Mouse (Mus musculus): ENCODE data around the gene Vpreb1. TPM values are rescaled to one million over a fixed set of nuclear protein-coding genes. Genes with fewer than 3 reads are reported as not detected.
A peak's percentile ranks its signal among the peaks of the same experiment; 100 is the strongest.
"Not testable (repeated sequence)": the region's sequence is repeated elsewhere in the genome, so short reads cannot be mapped to it uniquely, and the experiment has no call there.

Vpreb1 gene
- polyA plus RNA-seq, 1 experiment from 2014 or later, result 6.4 TPM

GRCm38 (mm10) chr16:16892366-16892765, 21.7 kb upstream of the Vpreb1 start:
- 81% methylated on average over 7 of the region's 7 CpGs for WGBS (ENCODE audit: insufficient replicate concordance)
- no peak for ATAC-seq (ENCODE audit: insufficient read depth)
- peaks cover 64% of the 10 kb centered on the region for H3K36me3 ChIP-seq (replicated peaks)

GRCm38 (mm10) chr16:16888341-16888740, 17.7 kb upstream of the Vpreb1 start:
- Histone ChIP-seq H3K4me2 (no peak overlapping the region), H3K9ac (no peak overlapping the region), H3K4me1 (replicated peaks) (no peaks in the 10 kb centered on the region), H3K4me3 (replicated peaks) (no peak overlapping the region), H3K27ac (replicated peaks) (no peak overlapping the region), H3K36me3 (replicated peaks) (peaks cover 96% of the 10 kb centered on the region), H3K27me3 (no peaks in the 10 kb centered on the region), H3K9me3 (replicated peaks) (no peaks in the 10 kb centered on the region)
- ATAC-seq (ENCODE audit: insufficient read depth), result no peak
- 89% methylated on average over 1 of the region's 1 CpGs for WGBS (ENCODE audit: insufficient replicate concordance)

More at GRCm38 (mm10) chr16:16892366-16892765, 21.7 kb upstream of the Vpreb1 start:
- Histone ChIP-seq H3K27ac (replicated peaks) (no peak overlapping the region), H3K9me3 (replicated peaks) (no peaks in the 10 kb centered on the region), H3K27me3 (no peaks in the 10 kb centered on the region), H3K4me2 (no peak overlapping the region), H3K4me3 (replicated peaks) (no peak overlapping the region), H3K4me1 (replicated peaks) (peaks cover 15% of the 10 kb centered on the region), H3K9ac (no peak overlapping the region)

GRCm38 (mm10) chr16:16879025-16879424, 8.4 kb upstream of the Vpreb1 start:
- Histone ChIP-seq H3K9ac (no peak overlapping the region), H3K9me3 (replicated peaks) (no peaks in the 10 kb centered on the region), H3K27me3 (no peaks in the 10 kb centered on the region), H3K4me2 (no peak overlapping the region), H3K36me3 (replicated peaks) (peaks cover 86% of the 10 kb centered on the region), H3K4me1 (replicated peaks) (no peaks in the 10 kb centered on the region), H3K4me3 (replicated peaks) (no peak overlapping the region), H3K27ac (replicated peaks) (no peak overlapping the region)
- no peak for ATAC-seq (ENCODE audit: insufficient read depth)
- WGBS (ENCODE audit: insufficient replicate concordance), result 73% methylated on average over 5 of the region's 5 CpGs

- H3K4me1 ChIP-seq (replicated peaks), result peaks cover 27% of the 10 kb centered on the region
- peak overlapping the region; percentile 78 for H3K9ac ChIP-seq
- peak overlapping the region; percentile 75 for H3K4me2 ChIP-seq
- no peak for ATAC-seq (ENCODE audit: insufficient read depth)
- H3K9me3 ChIP-seq (replicated peaks), result no peaks in the 10 kb centered on the region
- H3K4me3 ChIP-seq (replicated peaks), result peak overlapping the region; percentile 77
- no peaks in the 10 kb centered on the region for H3K27me3 ChIP-seq
- 35% methylated on average over 7 of the region's 7 CpGs for WGBS (ENCODE audit: insufficient replicate concordance)
- H3K36me3 ChIP-seq (replicated peaks), result peaks cover 4% of the 10 kb centered on the region; the same call in 1 of the 2 replicates
- H3K27ac ChIP-seq (replicated peaks), result peak overlapping the region; percentile 86; the same call in 1 of the 2 replicates
These were observed 414 bp downstream of the Vpreb1 start for GRCm38 (mm10) chr16:16870241-16870616.

GRCm38 (mm10) chr16:16865696-16866561, 4.7 kb downstream of the Vpreb1 start:
- no peak overlapping the region for H3K9ac ChIP-seq
- H3K4me2 ChIP-seq, result no peak overlapping the region
- no peak for ATAC-seq (ENCODE audit: insufficient read depth)
- H3K27me3 ChIP-seq, result no peaks in the 10 kb centered on the region
- H3K4me1 ChIP-seq (replicated peaks), result 0 out of 2 replicates have a peak, but pooled peaks cover 6% of the 10 kb centered on the region
- no peaks in the 10 kb centered on the region for H3K36me3 ChIP-seq (replicated peaks)
- H3K4me3 ChIP-seq (replicated peaks), result no peak overlapping the region
- WGBS (ENCODE audit: insufficient replicate concordance), result 17% methylated on average over 5 of the region's 5 CpGs
- H3K9me3 ChIP-seq (replicated peaks), result no peaks in the 10 kb centered on the region
- 0 out of 2 replicates have a peak overlapping the region, but pooled peaks have one; percentile 29 for H3K27ac ChIP-seq (replicated peaks)

GRCm38 (mm10) chr16:16865217-16865616, 5.4 kb downstream of the Vpreb1 start:
- Histone ChIP-seq H3K4me1 (replicated peaks) (0 out of 2 replicates have a peak, but pooled peaks cover 5% of the 10 kb centered on the region), H3K27ac (replicated peaks) (no peak overlapping the region), H3K4me2 (no peak overlapping the region), H3K36me3 (replicated peaks) (no peaks in the 10 kb centered on the region), H3K4me3 (replicated peaks) (no peak overlapping the region), H3K9ac (no peak overlapping the region), H3K27me3 (no peaks in the 10 kb centered on the region), H3K9me3 (replicated peaks) (no peaks in the 10 kb centered on the region)
- ATAC-seq (ENCODE audit: insufficient read depth), result no peak; the same call in 1 of the 2 replicates

GRCm38 (mm10) chr16:16863978-16864377, 6.7 kb downstream of the Vpreb1 start, which contains the start of gene Igll1:
Gene Igll1, minus strand, starts transcription at chr16:16863985.
- H3K4me1 ChIP-seq (replicated peaks), result 0 out of 2 replicates have a peak, but pooled peaks cover 3% of the 10 kb centered on the region
- WGBS (ENCODE audit: insufficient replicate concordance), result 50% methylated on average over 2 of the region's 2 CpGs
- no peak within 1 kb of the TSS for H3K4me3 ChIP-seq (replicated peaks)
- no peaks in the 10 kb centered on the region for H3K9me3 ChIP-seq (replicated peaks)
- H3K9ac ChIP-seq, result no peak within 1 kb of the TSS
- no peaks in the 10 kb centered on the region for H3K36me3 ChIP-seq (replicated peaks)
- H3K27ac ChIP-seq (replicated peaks), result no peak within 1 kb of the TSS
- ATAC-seq (ENCODE audit: insufficient read depth), result no peak
- no peaks in the 10 kb centered on the region for H3K27me3 ChIP-seq
- no peak within 1 kb of the TSS for H3K4me2 ChIP-seq

- Histone ChIP-seq H3K27ac (replicated peaks) (no peak overlapping the region), H3K4me2 (no peak overlapping the region), H3K4me1 (replicated peaks) (0 out of 2 replicates have a peak, but pooled peaks cover 3% of the 10 kb centered on the region), H3K9ac (no peak overlapping the region), H3K27me3 (no peaks in the 10 kb centered on the region), H3K9me3 (replicated peaks) (no peaks in the 10 kb centered on the region), H3K4me3 (replicated peaks) (no peak overlapping the region), H3K36me3 (replicated peaks) (no peaks in the 10 kb centered on the region)
- no peak for ATAC-seq (ENCODE audit: insufficient read depth)
- 57% methylated on average over 3 of the region's 3 CpGs for WGBS (ENCODE audit: insufficient replicate concordance)
These were observed 8.4 kb downstream of the Vpreb1 start for GRCm38 (mm10) chr16:16862288-16862687.

- no peak for ATAC-seq (ENCODE audit: insufficient read depth)
- Histone ChIP-seq H3K36me3 (replicated peaks) (no peaks in the 10 kb centered on the region), H3K9me3 (replicated peaks) (no peaks in the 10 kb centered on the region), H3K4me1 (replicated peaks) (no peaks in the 10 kb centered on the region), H3K4me3 (replicated peaks) (no peak overlapping the region), H3K4me2 (no peak overlapping the region), H3K27me3 (no peaks in the 10 kb centered on the region), H3K9ac (no peak overlapping the region), H3K27ac (replicated peaks) (peak overlapping the region; percentile 38)
- 54% methylated on average over 13 of the region's 13 CpGs for WGBS (ENCODE audit: insufficient replicate concordance)
These were observed 13.7 kb downstream of the Vpreb1 start for GRCm38 (mm10) chr16:16856731-16857476.

- not testable (repeated sequence) for ATAC-seq (ENCODE audit: insufficient read depth); H3K27me3 ChIP-seq; H3K9ac ChIP-seq; H3K36me3 ChIP-seq (replicated peaks); H3K4me3 ChIP-seq (replicated peaks); H3K4me2 ChIP-seq; H3K4me1 ChIP-seq (replicated peaks); H3K9me3 ChIP-seq (replicated peaks)
- peak overlapping the region; percentile 38; the same call in 1 of the 2 replicates for H3K27ac ChIP-seq (replicated peaks)
- 60% methylated on average over 9 of the region's 9 CpGs for WGBS (ENCODE audit: insufficient replicate concordance)
These were observed 14.6 kb downstream of the Vpreb1 start for GRCm38 (mm10) chr16:16856054-16856453.

GRCm38 (mm10) chr16:16855541-16855940, 15.1 kb downstream of the Vpreb1 start:
- H3K4me3 ChIP-seq (replicated peaks), result no peak overlapping the region
- no peaks in the 10 kb centered on the region for H3K27me3 ChIP-seq
- ATAC-seq (ENCODE audit: insufficient read depth), result no peak
- H3K4me1 ChIP-seq (replicated peaks), result no peaks in the 10 kb centered on the region
- no peak overlapping the region for H3K4me2 ChIP-seq
- H3K27ac ChIP-seq (replicated peaks), result no peak overlapping the region
- H3K36me3 ChIP-seq (replicated peaks), result no peaks in the 10 kb centered on the region
- H3K9me3 ChIP-seq (replicated peaks), result no peaks in the 10 kb centered on the region
- no peak overlapping the region for H3K9ac ChIP-seq
- 74% methylated on average over 1 of the region's 1 CpGs for WGBS (ENCODE audit: insufficient replicate concordance)
